Mouse (Mus musculus) adrenal gland, postnatal 4 days (tissue): ENCODE data around the gene Rims4. TPM values are rescaled to one million over a fixed set of nuclear protein-coding genes. Genes with fewer than 3 reads are reported as not detected.

Experiments
- DNase-seq, 2 experiments: peaks; one replicate each; pipeline ENCODE4 v3.0.0; 2021 to 2022; ENCODE audit warnings: low spot score in 2 of 2, mixed read lengths in 2 of 2
- total RNA-seq, 2 experiments: library from RNA; stranded (reverse); gene quantifications; 2 replicates each; pipeline ENCODE4 v1.2.3; 2021

Gene Rims4
- total RNA-seq, 2 experiments from 2014 or later = 101 to 103 TPM

- no peak for DNase-seq
Measured at GRCm38 (mm10) chr2:163871906-163872305, 46.6 kb downstream of the Rims4 start.

GRCm38 (mm10) chr2:163871266-163871665 is 47.2 kb downstream of the Rims4 start:
- DNase-seq = no peak

GRCm38 (mm10) chr2:163869783-163870182 is 48.7 kb downstream of the Rims4 start:
- no peak for DNase-seq

GRCm38 (mm10) chr2:163866061-163866460 is 52.4 kb downstream of the Rims4 start:
- DNase-seq = no peak

GRCm38 (mm10) chr2:163865311-163865710 is 53.2 kb downstream of the Rims4 start:
- no peak for DNase-seq

GRCm38 (mm10) chr2:163858254-163858947 is 60.1 kb downstream of the Rims4 start:
- DNase-seq = peak in 1 of 2 experiments; percentile 43

- no peak for DNase-seq
Measured at GRCm38 (mm10) chr2:163857233-163857632, 61.2 kb downstream of the Rims4 start.

- no peak for DNase-seq
Measured at GRCm38 (mm10) chr2:163853461-163853901, 65.0 kb downstream of the Rims4 start, which contains the start of gene Kcnk15. Gene Kcnk15 (plus strand): TSS chr2:163853651.

- DNase-seq = no peak
Measured at GRCm38 (mm10) chr2:163842043-163842442, 76.4 kb downstream of the Rims4 start.

- peak in 1 of 2 experiments; percentile 58 for DNase-seq
Measured at GRCm38 (mm10) chr2:163839519-163839918, 79.0 kb downstream of the Rims4 start.

GRCm38 (mm10) chr2:163838043-163838442 is 80.4 kb downstream of the Rims4 start:
- DNase-seq = peak in 1 of 2 experiments; percentile 59

- DNase-seq = no peak
Measured at GRCm38 (mm10) chr2:163831163-163831562, 87.3 kb downstream of the Rims4 start.

- DNase-seq = no peak
Measured at GRCm38 (mm10) chr2:163826494-163826893, 92.0 kb downstream of the Rims4 start.

- DNase-seq = no peak
Measured at GRCm38 (mm10) chr2:163825861-163826260, 92.6 kb downstream of the Rims4 start.

- no peak for DNase-seq
Measured at GRCm38 (mm10) chr2:163823771-163824170, 94.7 kb downstream of the Rims4 start.

- DNase-seq = peak in 1 of 2 experiments; percentile 20
Measured at GRCm38 (mm10) chr2:163823248-163823647, 95.2 kb downstream of the Rims4 start.

- DNase-seq = peak; percentile 30 to 44
Measured at GRCm38 (mm10) chr2:163820607-163821006, 97.9 kb downstream of the Rims4 start, which contains the start of gene Ccn5. Gene Ccn5 (plus strand): TSS chr2:163820861.

GRCm38 (mm10) chr2:163814739-163815465 is 103.6 kb downstream of the Rims4 start:
- no peak for DNase-seq

- no peak for DNase-seq
Measured at GRCm38 (mm10) chr2:163813077-163813476, 105.4 kb downstream of the Rims4 start.
